Mouse (Mus musculus): ENCODE results near the gene Rnf150. TPM values are rescaled to one million over a fixed set of nuclear protein-coding genes. Genes with fewer than 3 reads are reported as not detected.
"Not testable (repeated sequence)": the region's sequence is repeated elsewhere in the genome, so short reads cannot be mapped to it uniquely, and the experiment has no call there.

Gene Rnf150
- total RNA-seq, 2 experiments from 2014 or later, result 16.7 to 19.4 TPM

DNA sequence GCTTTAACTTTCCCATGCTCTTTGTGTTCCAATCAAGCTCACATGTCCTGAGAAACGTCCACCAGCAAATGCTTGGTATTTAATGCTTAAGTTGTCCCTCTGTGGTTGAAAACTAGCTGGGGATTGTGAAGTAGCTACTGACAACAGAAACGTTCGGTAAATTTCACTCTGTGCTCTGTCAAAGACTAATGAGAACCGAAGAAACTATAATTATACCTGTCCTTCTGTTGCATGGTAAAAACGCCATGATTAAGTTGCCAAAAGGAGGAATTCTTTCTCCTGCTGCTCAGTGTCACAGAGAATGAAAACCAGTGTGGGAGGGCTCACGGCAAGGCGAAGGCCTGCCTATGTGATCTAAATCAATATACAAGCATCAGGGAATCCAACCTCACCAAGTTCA is 204.8 kb downstream of the Rnf150 start:
- no peak for DNase-seq (ENCODE audit: low spot score in 2 of 2)

DNA sequence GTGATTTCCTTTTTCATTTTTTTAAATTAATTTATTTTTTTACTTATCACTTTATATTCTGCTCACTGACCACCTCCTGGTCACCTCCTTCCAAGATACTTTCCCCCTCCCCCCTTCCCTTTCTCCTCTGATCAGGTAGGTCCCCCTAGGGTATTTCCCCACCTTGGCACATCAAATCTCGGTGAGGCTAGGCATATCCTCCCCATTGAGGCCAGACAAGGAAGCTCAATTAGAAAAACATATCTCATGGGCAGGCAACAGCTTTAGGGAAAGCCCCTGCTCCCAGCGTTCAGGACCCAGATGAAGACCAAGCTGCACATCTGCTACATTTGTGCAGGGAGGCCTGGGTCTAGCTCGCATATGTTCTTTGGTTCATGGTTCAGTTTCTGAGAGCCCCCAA is 211.1 kb downstream of the Rnf150 start:
- DNase-seq (ENCODE audit: low spot score in 2 of 2), result no peak

DNA sequence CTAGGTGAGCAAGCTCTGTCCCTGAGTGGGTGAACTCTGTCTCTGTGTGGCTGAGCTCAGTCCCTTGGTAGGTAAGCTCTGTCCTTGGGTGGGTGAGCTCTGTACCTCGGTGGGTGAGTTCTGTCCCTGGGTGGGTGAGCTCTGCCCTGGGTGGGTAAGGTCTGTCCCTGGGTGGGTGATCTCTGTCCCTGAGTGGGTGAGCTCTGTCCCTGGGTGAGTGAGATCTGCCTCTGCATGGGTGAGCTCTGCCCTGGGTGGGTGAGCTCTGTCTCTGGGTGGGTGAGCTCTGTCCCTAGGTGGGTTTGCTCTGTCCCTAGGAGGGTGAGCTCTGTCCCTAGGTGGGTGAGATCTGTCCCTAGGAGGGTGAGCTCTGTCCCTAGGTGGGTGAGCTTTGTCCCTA is 213.5 kb downstream of the Rnf150 start:
- no peak for DNase-seq (ENCODE audit: low spot score in 2 of 2)

DNA sequence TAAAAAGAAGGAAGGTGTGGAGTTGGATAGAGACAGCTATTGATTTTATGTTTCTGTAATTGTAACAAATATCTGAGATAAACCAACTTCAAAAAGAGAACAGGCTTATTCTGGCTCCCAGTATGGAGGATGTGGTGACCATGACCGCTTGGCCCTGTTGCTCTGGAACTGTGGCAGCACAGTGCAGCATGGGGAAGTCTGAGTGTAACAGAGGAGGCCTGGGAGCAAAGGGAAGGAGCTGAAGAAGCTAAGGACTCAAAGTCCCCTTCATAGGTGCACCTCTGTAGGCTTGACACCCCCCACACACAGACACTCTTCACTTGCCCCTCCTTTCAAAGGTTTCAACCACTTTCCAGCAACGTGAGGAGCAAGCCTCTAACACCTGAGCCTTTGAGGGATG is 214.2 kb downstream of the Rnf150 start:
- DNase-seq (ENCODE audit: low spot score in 2 of 2), result no peak

DNA sequence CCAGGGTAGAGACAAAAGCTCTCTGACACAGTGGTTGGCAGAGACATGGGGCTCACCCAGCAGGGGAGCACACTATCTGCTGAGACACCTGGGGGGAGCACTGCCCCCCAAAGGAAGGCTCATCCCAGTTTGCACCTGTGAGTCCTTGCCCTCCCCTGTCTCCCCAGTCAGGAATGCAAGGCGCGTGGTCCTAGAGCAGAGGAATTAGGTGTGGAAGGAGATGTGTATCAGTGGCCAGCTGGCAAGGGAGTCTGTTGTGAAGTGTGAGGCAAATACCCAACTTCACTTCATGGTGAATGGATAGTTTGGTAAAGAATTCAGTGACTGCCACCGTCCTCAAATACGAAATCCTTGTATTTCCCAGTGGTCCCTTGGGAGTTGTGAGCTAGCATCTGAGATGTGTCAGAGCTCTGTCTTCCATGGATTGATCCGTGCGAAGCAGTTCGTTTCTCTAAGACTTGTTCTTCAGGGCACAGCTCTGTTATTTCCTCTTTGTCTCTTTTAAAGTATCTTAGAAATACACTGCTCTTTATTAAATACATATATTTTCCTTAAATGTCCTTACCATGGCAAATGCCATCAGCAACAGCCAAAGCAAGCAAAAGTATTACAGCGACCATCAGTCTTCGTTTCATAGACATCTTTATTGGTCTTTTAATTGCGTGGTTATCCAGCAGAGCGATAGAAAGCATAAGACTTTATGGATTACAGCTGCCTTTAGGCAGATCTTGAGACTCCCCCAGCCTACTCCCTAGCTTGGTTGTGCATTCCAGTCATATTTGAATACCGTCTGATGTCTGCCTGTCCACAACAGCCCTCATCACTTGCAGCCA is 215.8 kb downstream of the Rnf150 start:
- no peak for DNase-seq (ENCODE audit: low spot score in 2 of 2)

DNA sequence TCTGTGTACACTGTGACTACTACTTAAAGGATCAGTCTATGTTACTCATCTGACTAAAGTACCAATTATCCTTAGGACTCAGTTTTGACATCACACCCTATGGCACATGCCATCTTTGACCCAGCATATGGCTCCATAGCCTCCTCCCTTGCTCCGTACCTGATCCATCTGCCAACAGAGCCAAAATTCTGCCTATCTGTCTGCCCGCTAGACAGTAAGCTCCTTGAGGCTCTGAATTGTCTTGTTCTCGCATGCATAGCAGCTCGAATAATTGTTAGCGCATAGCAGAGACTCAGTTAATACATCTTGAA is 216.3 kb downstream of the Rnf150 start:
- DNase-seq (ENCODE audit: low spot score in 2 of 2), result no peak

DNA sequence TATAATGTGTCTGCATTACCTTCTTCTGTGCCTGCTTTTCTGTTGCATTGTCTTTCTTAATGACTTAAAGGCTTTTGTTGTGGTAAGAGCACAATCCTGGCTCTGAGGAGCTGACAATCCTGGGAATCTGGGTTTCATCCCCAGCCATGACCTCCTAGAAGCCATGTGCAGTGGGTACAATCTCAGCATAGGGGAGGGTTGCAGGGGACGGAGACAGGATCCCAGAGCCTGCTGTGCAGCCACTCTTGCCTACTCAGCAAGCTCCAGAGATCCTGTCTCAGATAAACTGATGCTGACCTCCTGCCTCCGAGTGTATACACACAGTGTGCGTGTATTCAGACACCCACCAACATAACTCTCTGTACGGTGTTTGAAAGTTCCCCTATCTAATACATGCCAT is 218.1 kb downstream of the Rnf150 start:
- no peak for DNase-seq (ENCODE audit: low spot score in 2 of 2)

DNA sequence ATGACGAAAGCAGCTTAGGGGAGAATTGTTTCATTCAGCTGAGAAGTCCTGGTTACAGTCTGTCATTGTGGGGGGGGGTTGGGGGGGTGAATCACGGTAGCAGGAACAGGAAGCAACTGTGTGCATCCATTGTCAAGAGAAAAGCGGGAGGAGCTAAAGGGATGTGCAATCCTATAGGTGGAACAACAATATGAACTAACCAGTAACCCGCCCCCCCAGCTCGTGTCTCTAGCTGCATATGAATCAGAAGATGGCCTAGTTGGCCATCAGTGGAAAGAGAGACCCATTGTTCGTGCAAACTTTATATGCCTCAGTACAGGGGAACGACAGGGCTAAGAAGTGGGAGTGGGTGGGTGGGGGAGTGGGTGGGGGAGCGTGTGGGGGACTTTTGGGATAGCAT is 218.7 kb downstream of the Rnf150 start:
- DNase-seq (ENCODE audit: low spot score in 2 of 2), result not testable (repeated sequence)

DNA sequence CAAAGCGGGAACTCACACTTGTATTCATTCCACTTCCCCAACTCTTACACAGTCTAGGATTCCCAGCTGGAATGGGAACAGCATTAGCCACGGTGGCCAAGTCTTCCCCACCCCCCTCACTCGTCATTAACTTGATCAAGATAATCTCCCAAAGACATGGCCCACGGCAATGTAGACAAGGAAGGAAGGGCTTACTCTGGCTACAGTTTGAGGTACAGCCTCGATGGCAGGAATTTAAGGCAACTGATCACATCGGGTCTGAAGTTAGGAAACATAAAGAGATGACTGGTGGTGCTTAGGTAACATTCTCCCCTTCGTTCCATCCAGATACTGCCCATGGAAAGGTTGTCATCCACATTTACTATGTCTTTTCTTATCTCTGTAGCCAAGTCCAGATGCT is 219.1 kb downstream of the Rnf150 start:
- DNase-seq (ENCODE audit: low spot score in 2 of 2), result no peak

DNA sequence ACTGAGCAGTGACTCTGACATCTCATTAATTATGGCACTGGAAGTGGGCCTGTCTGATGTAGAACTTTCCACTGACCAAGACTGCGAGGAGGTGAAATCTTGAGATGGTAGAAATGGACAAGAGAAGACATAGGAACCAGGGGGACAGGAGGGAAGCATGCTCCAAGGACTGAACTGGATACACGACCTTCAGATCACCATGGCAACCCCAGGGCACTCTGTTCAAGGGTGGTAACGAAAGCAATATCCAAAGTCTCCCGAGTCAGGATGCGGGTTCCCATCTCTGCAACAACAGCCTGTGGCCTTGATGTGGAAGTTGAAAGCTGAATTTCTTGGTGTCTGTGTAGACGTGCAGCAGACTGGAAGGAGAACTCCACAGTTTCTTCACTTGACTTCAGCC is 220.3 kb downstream of the Rnf150 start:
- DNase-seq (ENCODE audit: low spot score in 2 of 2), result no peak

DNA sequence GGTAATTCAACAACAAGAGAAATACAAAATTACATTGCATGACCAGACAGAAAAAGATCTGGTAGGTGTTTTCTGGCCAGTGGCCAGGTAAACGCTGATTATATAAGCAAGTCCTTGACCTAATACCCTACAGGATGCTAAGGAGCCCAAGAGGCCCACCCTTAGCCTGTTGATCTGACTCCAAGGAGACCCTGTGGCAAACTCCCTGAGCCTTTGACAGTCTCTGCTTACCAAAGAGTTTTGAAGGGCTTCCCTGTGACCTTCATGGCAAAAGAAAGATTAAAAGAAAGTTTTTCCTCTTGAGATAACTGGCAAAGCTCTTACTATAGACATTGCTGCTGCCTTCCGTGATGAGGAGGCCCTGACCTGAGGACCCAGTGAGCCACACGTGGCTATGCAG is 222.4 kb downstream of the Rnf150 start:
- DNase-seq (ENCODE audit: low spot score in 2 of 2), result no peak

DNA sequence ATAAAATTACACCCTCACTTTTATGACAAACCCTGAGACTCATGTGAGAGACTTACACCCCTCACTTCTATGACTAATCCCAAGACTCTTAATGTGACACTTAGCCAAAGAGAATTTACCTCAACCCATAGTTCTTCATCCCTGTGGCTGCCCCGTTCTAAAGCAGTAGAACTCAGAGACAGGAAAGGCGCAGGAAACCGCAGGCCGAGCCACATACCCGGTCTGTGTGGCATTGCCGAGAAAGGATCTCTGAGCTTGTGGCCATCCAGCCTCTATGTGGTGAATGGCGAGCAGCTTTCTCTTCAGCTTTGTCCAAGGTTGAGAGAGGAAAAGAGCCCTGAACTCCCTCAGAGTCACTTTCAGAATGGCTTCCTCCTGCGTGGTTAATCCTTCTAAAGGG is 223.5 kb downstream of the Rnf150 start:
- DNase-seq (ENCODE audit: low spot score in 2 of 2), result no peak

DNA sequence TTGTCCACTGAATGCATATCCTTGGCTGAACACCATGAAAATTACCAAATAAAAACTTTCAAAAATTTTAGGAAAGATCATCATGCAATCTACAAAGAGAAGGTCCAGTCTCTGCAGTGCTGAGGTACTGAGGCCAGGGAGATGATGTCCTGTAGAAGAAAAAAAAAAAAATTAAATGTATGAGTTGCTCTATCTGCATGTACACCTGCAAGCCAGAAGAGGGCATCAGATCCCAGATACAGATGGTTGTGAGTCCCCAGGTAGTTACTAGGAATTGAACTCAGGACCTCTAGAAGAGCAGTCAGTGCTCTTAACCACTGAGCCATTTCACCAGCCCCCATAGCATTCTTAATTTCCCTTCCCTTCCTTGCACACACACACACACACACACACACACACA is 224.4 kb downstream of the Rnf150 start:
- no peak for DNase-seq (ENCODE audit: low spot score in 2 of 2)

DNA sequence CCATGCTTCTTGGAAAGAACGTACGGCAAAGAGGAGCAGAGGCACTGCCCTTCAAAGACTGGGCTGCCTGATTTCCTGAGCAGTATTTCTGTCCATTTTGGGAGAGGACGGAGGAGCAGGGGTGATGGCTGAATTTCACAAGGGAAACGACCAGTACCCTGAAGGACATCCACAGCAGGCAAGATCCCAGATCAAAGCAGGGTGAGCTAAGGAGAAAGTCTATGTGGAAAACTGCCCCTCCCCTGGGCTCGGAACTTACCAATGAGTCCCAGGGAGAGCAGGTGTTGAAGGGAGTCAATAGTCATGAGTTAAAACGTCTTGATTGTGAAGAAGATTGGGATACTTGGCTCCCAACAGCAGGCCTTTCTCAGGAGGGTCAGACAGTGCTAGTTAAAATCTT is 225.0 kb downstream of the Rnf150 start:
- no peak for DNase-seq (ENCODE audit: low spot score in 2 of 2)

DNA sequence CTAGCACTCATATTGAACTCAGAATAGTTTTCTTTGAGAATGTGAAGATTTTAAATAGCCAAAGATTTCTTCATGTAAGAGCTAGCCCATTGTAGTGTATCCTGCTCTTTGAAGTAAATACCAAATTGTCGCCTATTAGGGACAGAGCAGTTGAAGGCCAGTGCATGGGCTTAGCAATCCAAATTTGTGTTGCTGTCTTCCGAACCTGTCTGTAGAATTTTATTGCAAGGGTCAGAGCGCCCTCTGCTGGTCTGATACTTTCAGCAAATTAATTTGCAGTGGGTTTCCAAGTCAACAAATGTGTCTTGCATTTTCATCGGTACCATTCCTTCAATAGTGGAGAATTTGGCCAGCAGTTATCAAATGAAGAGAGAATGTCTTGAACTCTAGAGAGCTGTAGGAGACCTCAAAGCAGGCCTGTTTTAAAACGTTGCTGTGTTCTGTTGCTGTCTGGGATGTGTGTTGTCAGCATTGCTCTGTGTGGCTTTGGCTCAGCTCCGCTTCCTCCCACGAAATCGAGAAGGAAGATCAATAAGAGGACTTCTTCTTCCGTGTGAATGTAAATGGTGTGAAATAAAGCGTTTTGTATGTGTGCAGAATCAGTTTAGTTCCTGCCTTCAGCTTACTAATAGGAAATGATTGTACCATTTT is 226.3 kb downstream of the Rnf150 start:
- peak; percentile 57 to 65 for DNase-seq (ENCODE audit: low spot score in 2 of 2)

DNA sequence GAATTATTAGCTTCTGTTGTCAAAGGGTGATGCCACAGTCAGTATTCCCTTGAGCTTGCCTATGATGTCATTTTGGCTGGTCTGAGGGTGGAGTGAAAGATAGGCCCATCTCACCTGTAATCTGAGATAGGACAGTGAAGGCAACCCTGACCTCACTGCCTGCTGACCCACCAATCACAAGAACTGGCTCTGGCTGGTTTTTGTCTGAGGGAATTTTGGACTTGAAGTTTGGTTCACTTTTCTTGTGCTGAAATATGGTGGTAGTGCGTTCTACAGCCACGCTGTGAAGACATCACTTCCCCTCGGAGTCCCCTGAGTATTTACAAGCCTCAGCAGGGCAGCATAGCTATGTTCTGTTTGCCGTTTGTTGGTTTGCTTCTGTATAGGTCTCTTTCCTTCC is 227.3 kb downstream of the Rnf150 start:
- no peak for DNase-seq (ENCODE audit: low spot score in 2 of 2)

DNA sequence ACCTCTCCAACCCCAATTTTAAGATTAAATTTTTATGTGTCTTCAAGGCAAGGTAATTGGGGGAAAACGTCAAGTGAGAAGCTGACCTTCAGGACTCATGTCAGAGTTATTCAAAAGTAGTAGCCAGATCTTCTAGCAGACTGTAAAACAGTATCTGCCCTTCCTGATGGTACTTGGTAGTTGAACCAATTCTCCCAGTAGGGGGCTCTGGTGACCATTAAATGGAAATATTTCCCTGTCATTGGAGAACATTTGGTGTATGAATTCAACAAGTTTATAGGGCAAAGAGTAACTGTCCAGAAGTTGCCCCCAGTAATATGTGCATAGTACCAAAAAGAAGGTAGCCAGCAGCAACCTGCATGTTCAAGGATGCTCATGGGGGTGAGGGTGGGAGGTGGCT is 236.9 kb downstream of the Rnf150 start:
- DNase-seq (ENCODE audit: low spot score in 2 of 2), result no peak

DNA sequence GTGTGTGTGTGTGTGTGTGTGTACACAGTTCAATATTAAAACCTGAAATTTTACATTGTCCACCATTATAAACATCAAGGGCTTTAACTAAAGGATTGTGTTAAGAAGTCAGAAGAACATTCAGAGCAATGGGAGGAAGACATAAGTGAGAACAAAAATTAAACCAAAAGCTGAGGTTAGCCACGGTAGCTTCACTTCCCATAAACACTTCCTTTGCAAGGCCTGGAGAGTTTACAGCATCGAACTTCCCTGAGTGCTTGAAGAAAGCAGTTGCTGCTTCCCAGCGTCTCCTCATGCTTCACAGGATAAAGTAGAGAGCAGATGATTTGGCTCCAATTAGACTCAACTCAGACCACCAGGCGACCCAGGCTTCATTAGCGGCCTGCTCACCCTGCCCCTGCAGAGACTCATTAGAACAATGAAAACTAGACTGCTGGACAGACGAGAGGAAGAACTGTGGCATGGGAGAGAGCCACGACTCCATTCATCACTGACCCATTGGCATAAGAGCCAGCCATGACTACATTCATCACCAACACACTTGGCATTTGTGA is 239.9 kb downstream of the Rnf150 start:
- no peak for DNase-seq (ENCODE audit: low spot score in 2 of 2)

DNA sequence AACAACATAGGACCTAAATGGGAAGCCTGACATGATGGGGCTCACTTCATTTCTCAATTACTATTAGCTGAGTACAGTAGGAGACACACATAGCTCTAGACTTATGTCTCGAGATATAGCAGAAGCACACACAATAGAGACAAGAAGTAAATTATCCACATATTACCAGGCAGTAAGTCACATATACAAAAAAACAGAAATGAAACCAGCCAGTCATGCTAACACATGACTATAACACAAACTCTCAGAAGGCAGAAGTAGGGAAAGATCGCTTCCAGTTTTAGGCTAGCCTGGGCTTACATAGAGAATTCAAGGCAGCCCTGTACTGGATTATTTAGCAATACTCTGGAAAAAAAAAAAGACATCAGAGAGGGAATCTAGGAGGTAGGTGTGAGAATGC is 240.8 kb downstream of the Rnf150 start:
- DNase-seq (ENCODE audit: low spot score in 2 of 2), result no peak

DNA sequence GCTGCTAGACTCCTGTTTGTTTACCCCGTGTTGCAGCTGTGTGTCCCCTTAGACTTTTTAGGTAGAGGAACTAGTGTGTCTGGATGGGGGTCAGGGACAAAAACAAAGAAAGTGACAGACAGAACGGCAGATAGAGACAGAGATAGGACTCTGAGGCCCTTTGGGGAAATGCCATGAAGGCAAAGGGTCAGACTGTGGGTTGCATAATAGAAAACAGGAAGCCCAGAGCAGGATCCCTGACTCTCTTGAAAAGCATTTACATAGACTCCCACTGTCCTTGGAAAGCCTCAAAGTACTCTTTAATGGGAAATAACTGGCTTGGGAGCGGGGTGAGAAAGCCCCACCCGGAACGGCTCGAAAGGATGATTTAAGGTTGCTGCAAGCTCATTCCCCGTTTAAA is 246.6 kb downstream of the Rnf150 start:
- DNase-seq (ENCODE audit: low spot score in 2 of 2), result no peak

DNA sequence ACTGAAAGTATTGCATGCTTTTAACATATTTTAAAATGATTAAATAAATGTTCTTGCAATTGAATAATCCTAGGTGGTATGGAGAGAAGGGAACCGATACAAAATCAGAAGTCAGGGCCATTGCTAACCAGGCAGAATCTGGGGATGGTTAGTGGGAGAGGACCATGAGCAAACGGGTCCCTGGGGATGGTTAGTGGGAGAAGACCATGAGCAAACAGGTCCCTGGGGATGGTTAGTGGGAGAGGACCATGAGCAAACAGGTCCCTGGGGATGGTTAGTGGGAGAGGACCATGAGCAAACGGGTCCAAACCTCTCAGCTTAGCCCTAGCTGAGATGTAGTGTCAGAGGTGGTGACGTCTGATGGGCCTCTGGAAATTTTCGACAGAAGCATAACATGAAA is 247.0 kb downstream of the Rnf150 start:
- DNase-seq (ENCODE audit: low spot score in 2 of 2), result no peak

DNA sequence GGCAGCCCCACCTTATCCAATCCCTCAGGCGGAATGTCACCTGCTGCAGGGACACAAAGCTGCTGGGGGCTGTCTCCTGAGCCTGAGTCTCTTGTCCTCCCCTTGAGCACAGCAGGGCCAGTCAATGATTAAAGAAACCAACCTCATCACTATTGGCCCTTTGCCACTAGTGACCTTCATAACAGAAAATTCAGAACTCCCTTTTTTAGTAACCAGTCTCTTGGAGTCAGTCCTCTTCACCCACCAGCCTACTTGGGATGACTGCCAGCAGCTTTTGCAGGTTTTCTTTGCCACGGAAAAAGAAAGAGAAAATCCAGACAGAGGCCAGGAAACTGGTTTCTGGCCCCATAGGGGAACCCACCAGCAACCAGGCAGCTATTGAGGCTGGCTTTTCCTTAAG is 271.9 kb downstream of the Rnf150 start:
- DNase-seq (ENCODE audit: low spot score in 2 of 2), result no peak

DNA sequence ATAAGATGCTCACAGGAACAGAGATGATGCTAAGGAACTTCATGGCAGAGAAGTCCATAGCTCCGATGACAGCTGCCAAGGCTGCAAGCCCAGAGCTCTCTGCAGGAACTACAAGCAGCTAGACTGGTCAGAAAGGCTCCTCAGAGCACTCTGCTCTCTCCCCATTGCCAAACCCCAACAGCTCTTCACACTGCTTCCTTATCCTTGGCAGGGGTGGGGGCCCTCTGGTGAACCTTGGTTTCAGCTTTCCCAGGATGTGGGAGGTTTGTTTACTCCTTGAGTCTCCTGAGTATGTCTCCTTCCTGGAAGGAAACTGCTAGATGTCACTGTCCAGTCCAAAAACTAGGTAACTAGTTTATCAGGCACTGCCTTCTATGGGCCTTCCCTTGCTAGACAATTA is 276.9 kb downstream of the Rnf150 start:
- DNase-seq (ENCODE audit: low spot score in 2 of 2), result no peak
